ENCODE assay signal across 34 mouse cellular contexts in genomic region chr3:105008070-105008469, GRCm38 (mm10). TPM values are rescaled to one million over a fixed set of nuclear protein-coding genes. Genes with fewer than 3 reads are reported as not detected.
DNase-seq lines count a peak whose midpoint lies in the region; ATAC-seq and TF ChIP-seq lines count a peak whose summit lies in the region.
"Had no signal": no experiment of that assay in that cellular context is flagged by ENCODE, and none has a peak within 500 bp of the region (broad histone marks: within the 10 kb centered on the region; RNA-seq: fewer than 3 reads in every experiment).

No protein-coding gene starts in this region.

- H3K4me2 ChIP-seq in lung, embryonic 14.5 days = no peak overlapping the region
- H3K4me2 ChIP-seq: embryonic facial prominence, embryonic 15.5 days; forebrain, embryonic 12.5 days; hindbrain, embryonic 15.5 days; kidney, embryonic 15.5 days; limb, embryonic 15.5 days; liver, embryonic 13.5 days; midbrain, embryonic 13.5 days; neural tube, embryonic 13.5 days; stomach, embryonic 15.5 days had no signal

- no peak overlapping the region for H3K9ac ChIP-seq in lung, embryonic 14.5 days
- H3K9ac ChIP-seq: embryonic facial prominence, embryonic 15.5 days; forebrain, embryonic 12.5 days; forebrain, postnatal 0 days; hindbrain, embryonic 15.5 days; kidney, embryonic 15.5 days; limb, embryonic 15.5 days; liver, embryonic 13.5 days; midbrain, embryonic 13.5 days; neural tube, embryonic 13.5 days; stomach, embryonic 15.5 days had no signal

- 55% methylated on average over 9 of the region's 9 CpGs for WGBS in lung, embryonic 14.5 days

- no peak for TF ChIP-seq CTCF in lung, embryonic 14.5 days (IDR thresholded peaks at IDR 0.05; ENCODE audit: low read depth)

- H3K4me1 ChIP-seq in lung, embryonic 14.5 days (ENCODE audit: insufficient read depth) = no peaks in the 10 kb centered on the region
- H3K4me1 ChIP-seq: embryonic facial prominence, embryonic 10.5 days; hindbrain, embryonic 10.5 days; hindbrain, embryonic 15.5 days; kidney, embryonic 15.5 days; limb, embryonic 15.5 days; liver, embryonic 13.5 days; neural tube, embryonic 13.5 days; stomach, embryonic 15.5 days had no signal

- peak; percentile 46 for DNase-seq in ZHBTc4 (ENCODE audit: low read depth, low spot score)
- DNase-seq in lung, embryonic 14.5 days = peak; percentile 62
- DNase-seq in lung, postnatal 14 days = peak; percentile 55
- no peak for DNase-seq in embryo, embryonic 11 days
- DNase-seq in cerebellum, adult 9-11 months = no peak
- no peak for DNase-seq in adipocyte (ENCODE audit: low spot score)
- DNase-seq: adrenal gland, postnatal 25 days; B cell, adult 2 months; cerebellum, adult 11-12 months; cerebellum, postnatal 10 days; forebrain, postnatal 0 days; gastrocnemius, postnatal 10 days; heart, postnatal 14 days; kidney, adult 18-20 months; kidney, postnatal 25 days; left cerebral cortex, postnatal 4 days; liver, embryonic 13.5 days; thymus, adult 18-20 months; thymus, postnatal 36 days had no signal

- ATAC-seq in lung, embryonic 14.5 days (ENCODE audit: insufficient read depth) = peak; percentile 67; the same call in 1 of the 2 replicates
- ATAC-seq: forebrain, postnatal 0 days; inflammation-experienced regulatory T-cells, adult 6 months; midbrain, embryonic 13.5 days had no signal

- H3K27me3 ChIP-seq in lung, embryonic 14.5 days (ENCODE audit: insufficient read depth, low read length) = no peaks in the 10 kb centered on the region
- H3K27me3 ChIP-seq: embryonic facial prominence, embryonic 15.5 days; forebrain, embryonic 12.5 days; hindbrain, embryonic 15.5 days; kidney, embryonic 15.5 days; limb, embryonic 15.5 days; liver, embryonic 13.5 days; midbrain, embryonic 13.5 days; neural tube, embryonic 13.5 days; stomach, embryonic 15.5 days had no signal

- peak overlapping the region; percentile 48; the same call in 1 of the 2 replicates for H3K27ac ChIP-seq in lung, embryonic 14.5 days (ENCODE audit: low read depth)
- H3K27ac ChIP-seq: embryonic facial prominence, embryonic 10.5 days; embryonic facial prominence, embryonic 15.5 days; forebrain, embryonic 12.5 days; hindbrain, embryonic 10.5 days; hindbrain, embryonic 15.5 days; kidney, embryonic 15.5 days; limb, embryonic 15.5 days; liver, embryonic 13.5 days; macrophage; midbrain, embryonic 13.5 days; neural tube, embryonic 13.5 days; stomach, embryonic 15.5 days had no signal

- no peaks in the 10 kb centered on the region for H3K9me3 ChIP-seq in lung, embryonic 14.5 days (ENCODE audit: low read depth, low read length)
- H3K9me3 ChIP-seq: embryonic facial prominence, embryonic 10.5 days; embryonic facial prominence, embryonic 15.5 days; forebrain, embryonic 12.5 days; hindbrain, embryonic 10.5 days; hindbrain, embryonic 15.5 days; kidney, embryonic 15.5 days; limb, embryonic 15.5 days; liver, embryonic 13.5 days; midbrain, embryonic 13.5 days; neural tube, embryonic 13.5 days; stomach, embryonic 15.5 days had no signal

- no peak overlapping the region for H3K4me3 ChIP-seq in lung, embryonic 14.5 days (ENCODE audit: low read depth, low read length)
- H3K4me3 ChIP-seq: embryonic facial prominence, embryonic 10.5 days; embryonic facial prominence, embryonic 15.5 days; forebrain, embryonic 12.5 days; hindbrain, embryonic 10.5 days; hindbrain, embryonic 15.5 days; kidney, embryonic 15.5 days; limb, embryonic 15.5 days; liver, embryonic 13.5 days; midbrain, embryonic 13.5 days; neural tube, embryonic 13.5 days; stomach, embryonic 15.5 days had no signal

- H3K36me3 ChIP-seq in lung, embryonic 14.5 days (ENCODE audit: insufficient read depth) = peaks cover 70% of the 10 kb centered on the region

RNA-seq across cellular contexts. Expression of gene Cttnbp2nl, which starts 44.9 kb away (rescaled TPM):
- polyA plus RNA-seq in lung, embryonic 14.5 days (2014; fragmentation: Nextera tagmentation; extraction: Ambion mirVana) = 38.5 and 42.3 TPM in 2 replicates

RNA-seq across cellular contexts. Expression of gene Wnt2b, which starts 46.3 kb away (rescaled TPM):
- polyA plus RNA-seq in lung, embryonic 14.5 days (2014; fragmentation: Nextera tagmentation; extraction: Ambion mirVana) = 2.8 and 3.4 TPM in 2 replicates
- polyA plus RNA-seq: macrophage had no signal

RNA-seq across cellular contexts. Expression of gene 4930564D02Rik, which starts 58.6 kb away (rescaled TPM):
- not detected in 2 replicates for polyA plus RNA-seq in lung, embryonic 14.5 days (2014; fragmentation: Nextera tagmentation; extraction: Ambion mirVana)
- polyA plus RNA-seq: embryonic facial prominence, embryonic 10.5 days; embryonic facial prominence, embryonic 15.5 days; forebrain, embryonic 12.5 days; forebrain, postnatal 0 days; gonadal fat pad, adult 2 months; heart, embryonic 14.5 days; hindbrain, embryonic 10.5 days; hindbrain, embryonic 15.5 days; inflammation-experienced regulatory T-cells, adult 6 months; kidney, embryonic 15.5 days; limb, embryonic 15.5 days; liver, embryonic 13.5 days; macrophage; midbrain, embryonic 13.5 days; neural tube, embryonic 13.5 days; small intestine, adult 2 months; stomach, embryonic 15.5 days had no signal

Comparison
In these comparisons a context has a peak if more than half of its experiments do, and no peak if none do; other contexts are left out.
1. DNase-seq: peak in ZHBTc4 (single experiment), lung, embryonic 14.5 days (single experiment) and lung, postnatal 14 days (single experiment); none in embryo, embryonic 11 days (single experiment), cerebellum, adult 9-11 months (single experiment) and adipocyte (single experiment).